Mouse (Mus musculus): ENCODE measurements around the gene Afg3l1. TPM values are rescaled to one million over a fixed set of nuclear protein-coding genes. Genes with fewer than 3 reads are reported as not detected.
A peak's percentile ranks its signal among the peaks of the same experiment; 100 is the strongest.
"Not testable (repeated sequence)": the region's sequence is repeated elsewhere in the genome, so short reads cannot be mapped to it uniquely, and the experiment has no call there.

Afg3l1 gene
- polyA plus RNA-seq (2016; fragmentation: Nextera tagmentation; extraction: Ambion mirVana) = 54.9 and 55.3 TPM in 2 replicates

DNA sequence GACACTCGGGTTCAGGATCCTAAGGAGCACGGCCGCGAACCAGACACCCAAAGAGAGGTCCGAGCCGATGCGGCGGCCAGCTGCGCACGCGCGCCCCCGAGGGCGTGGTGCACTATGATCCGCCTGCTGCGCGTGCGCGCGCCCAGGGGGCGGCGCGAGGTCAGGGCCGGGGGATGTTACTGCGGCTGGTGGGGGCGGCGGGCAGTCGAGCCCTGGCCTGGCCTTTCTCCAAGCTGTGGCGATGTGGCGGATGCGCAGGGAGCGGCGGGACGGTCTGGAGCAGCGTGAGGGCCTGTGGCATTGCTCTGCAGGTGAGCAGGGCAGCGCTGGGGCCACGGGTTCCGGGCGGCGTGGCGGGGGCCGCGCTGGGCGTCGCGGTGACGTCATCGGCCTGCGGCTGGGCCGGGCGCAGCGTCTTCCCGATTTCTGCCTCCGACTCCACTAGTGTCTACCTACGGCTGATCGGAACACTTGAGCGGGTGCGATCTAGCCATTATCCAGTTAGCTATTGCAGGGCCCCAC lies at the start of gene Afg3l1:
Afg3l1 (plus strand) TSS at position 167 of the 522 bp plus-strand sequence.
- Histone ChIP-seq H3K4me1 (replicated peaks) (peaks cover 19% of the 10 kb centered on the region), H3K36me3 (peaks cover 28% of the 10 kb centered on the region), H3K27me3 (ENCODE audit: insufficient read depth, poor library complexity, severe bottlenecking) (no peaks in the 10 kb centered on the region), H3K9me3 (no peaks in the 10 kb centered on the region), H3K27ac (peak within 1 kb of the TSS; percentile 96), H3K4me3 (peak within 1 kb of the TSS; percentile 80)
- DNase-seq (ENCODE audit: low spot score) = peak; percentile 93
- under 1% methylated on average over 58 of the region's 58 CpGs for WGBS

- Histone ChIP-seq H3K27ac (no peak overlapping the region), H3K27me3 (ENCODE audit: insufficient read depth, poor library complexity, severe bottlenecking) (no peaks in the 10 kb centered on the region), H3K36me3 (no peaks in the 10 kb centered on the region), H3K4me3 (no peak overlapping the region), H3K4me1 (replicated peaks) (no peaks in the 10 kb centered on the region), H3K9me3 (peaks cover 67% of the 10 kb centered on the region)
- WGBS = 97% methylated on average over 29 of the region's 29 CpGs
- DNase-seq (ENCODE audit: low spot score) = no peak
Measured at GRCm38 (mm10) chr8:123428343-123428893, 49.3 kb upstream of the Afg3l1 start.

DNA sequence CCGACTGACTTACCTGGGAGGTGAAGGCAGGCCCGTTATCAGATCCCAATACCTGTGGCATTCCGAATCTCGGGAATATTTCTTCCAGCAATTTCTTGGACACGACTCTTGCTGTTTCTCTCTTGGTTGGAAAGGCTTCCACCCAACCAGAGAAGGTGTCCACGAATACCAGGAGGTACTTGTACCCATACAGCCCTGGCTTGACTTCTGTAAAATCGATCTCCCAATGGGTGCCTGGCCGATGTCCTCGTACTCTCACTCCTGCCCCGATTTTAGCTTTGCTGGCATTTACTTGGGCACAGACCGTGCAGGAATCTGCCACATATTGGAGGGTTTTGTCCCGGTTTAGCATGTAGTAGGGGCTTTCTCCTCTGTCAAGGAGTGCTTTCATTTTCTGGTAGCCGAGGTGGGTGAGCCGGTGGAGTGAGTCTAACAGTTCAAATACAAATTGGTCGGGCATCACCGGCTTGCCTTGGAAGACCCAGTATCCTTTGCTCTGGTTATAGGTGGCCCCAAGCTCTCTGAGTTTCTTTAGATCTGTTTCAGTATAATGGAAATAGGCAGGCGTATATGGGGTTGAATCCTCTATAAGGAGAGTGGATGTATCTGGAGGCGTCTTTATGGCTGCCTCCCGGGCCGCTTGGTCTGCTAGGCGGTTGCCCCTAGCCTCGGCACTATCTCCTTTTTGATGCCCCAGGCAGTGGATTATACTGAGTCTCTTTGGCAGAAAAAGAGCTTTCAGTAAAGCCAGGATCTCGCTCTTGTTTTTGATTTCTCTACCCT lies 48.6 kb upstream of the Afg3l1 start:
- Histone ChIP-seq H3K4me3 (no peak overlapping the region), H3K27ac (no peak overlapping the region), H3K36me3 (no peaks in the 10 kb centered on the region), H3K4me1 (replicated peaks) (no peaks in the 10 kb centered on the region), H3K27me3 (ENCODE audit: insufficient read depth, poor library complexity, severe bottlenecking) (no peaks in the 10 kb centered on the region), H3K9me3 (peaks cover 71% of the 10 kb centered on the region)
- 95% methylated on average over 23 of the region's 23 CpGs for WGBS
- no peak for DNase-seq (ENCODE audit: low spot score)

DNA sequence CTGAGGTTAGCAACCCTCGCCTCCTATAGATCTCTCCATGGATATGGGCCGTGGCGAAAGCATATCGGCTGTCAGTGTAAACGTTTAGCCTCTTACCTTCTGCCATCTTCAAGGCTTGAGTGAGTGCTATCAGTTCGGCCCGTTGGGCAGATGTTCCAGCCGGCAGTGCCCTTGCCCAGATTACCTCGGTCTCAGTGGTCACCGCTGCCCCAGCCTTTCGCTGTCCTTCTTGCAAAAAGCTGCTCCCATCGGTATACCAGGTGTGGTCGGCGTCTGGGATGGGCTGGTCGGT lies 48.0 kb upstream of the Afg3l1 start:
- not testable (repeated sequence) for H3K27ac ChIP-seq; H3K36me3 ChIP-seq; H3K4me1 ChIP-seq (replicated peaks); H3K4me3 ChIP-seq; DNase-seq (ENCODE audit: low spot score); H3K27me3 ChIP-seq (ENCODE audit: insufficient read depth, poor library complexity, severe bottlenecking)
- 95% methylated on average over 15 of the region's 15 CpGs for WGBS
- H3K9me3 ChIP-seq = peaks cover 75% of the 10 kb centered on the region

DNA sequence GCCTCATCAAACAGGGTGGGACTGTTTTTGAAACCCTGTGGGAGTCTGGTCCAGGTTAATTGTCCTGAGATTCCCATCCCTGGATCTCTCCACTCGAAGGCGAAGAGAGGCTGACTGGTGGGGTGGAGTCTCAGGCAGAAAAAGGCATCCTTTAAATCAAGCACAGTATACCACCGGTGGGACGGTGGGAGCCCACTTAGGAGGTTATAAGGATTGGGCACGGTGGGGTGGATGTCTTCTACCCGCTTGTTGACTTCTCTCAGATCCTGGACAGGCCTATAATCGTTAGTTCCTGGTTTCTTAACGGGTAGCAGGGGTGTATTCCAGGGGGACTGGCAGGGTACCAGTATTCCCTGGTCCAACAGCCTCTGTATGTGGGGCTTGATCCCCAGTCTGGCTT lies 46.8 kb upstream of the Afg3l1 start:
- 90% methylated on average over 8 of the region's 8 CpGs for WGBS
- peaks cover 80% of the 10 kb centered on the region for H3K9me3 ChIP-seq
- not testable (repeated sequence) for H3K27ac ChIP-seq; H3K36me3 ChIP-seq; DNase-seq (ENCODE audit: low spot score); H3K4me3 ChIP-seq; H3K27me3 ChIP-seq (ENCODE audit: insufficient read depth, poor library complexity, severe bottlenecking); H3K4me1 ChIP-seq (replicated peaks)

DNA sequence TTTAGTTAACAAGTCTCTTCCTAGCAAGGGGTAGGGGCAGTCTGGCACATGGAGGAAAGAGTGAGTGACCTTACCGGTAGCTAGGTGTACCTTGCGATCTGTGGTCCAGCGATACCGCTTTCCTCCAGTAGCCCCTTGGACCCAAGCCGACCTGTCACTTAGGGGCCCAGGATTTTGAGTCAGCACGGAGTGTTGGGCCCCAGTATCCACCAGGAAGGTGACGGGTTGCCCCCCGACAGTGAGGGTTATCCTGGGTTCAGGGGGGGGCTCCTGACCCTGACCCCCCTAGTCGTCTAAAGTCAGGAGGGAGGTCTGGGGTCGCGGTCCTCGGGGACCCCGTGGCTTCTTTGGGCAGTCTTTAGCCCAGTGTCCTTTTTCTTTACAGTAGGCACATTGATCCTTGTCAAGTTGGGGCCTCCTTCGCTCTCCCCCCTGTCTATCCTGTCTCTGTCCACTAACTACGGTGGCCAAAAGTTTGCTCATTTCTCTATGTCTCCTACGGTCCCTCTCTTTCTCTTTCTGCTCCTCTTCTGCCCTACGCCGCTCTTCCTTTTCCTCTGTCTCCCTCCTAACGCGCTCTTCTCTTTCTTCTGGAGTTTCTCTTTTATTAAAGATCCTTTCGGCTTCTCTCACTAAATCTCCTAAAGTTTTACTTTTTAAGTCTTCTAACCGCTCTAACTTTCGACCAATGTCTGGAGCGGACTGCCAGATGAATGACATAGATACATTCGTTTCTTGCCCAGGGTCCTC lies 45.9 kb upstream of the Afg3l1 start:
- Histone ChIP-seq H3K27me3 (ENCODE audit: insufficient read depth, poor library complexity, severe bottlenecking) (no peaks in the 10 kb centered on the region), H3K27ac (no peak overlapping the region), H3K36me3 (no peaks in the 10 kb centered on the region), H3K4me1 (replicated peaks) (no peaks in the 10 kb centered on the region), H3K4me3 (no peak overlapping the region), H3K9me3 (peaks cover 75% of the 10 kb centered on the region)
- DNase-seq (ENCODE audit: low spot score) = no peak
- 94% methylated on average over 25 of the region's 25 CpGs for WGBS

GRCm38 (mm10) chr8:123432381-123432780 lies 45.3 kb upstream of the Afg3l1 start:
- H3K4me3 ChIP-seq = no peak overlapping the region
- no peaks in the 10 kb centered on the region for H3K27me3 ChIP-seq (ENCODE audit: insufficient read depth, poor library complexity, severe bottlenecking)
- no peaks in the 10 kb centered on the region for H3K36me3 ChIP-seq
- H3K9me3 ChIP-seq = peaks cover 69% of the 10 kb centered on the region
- WGBS = 94% methylated on average over 16 of the region's 16 CpGs
- H3K4me1 ChIP-seq (replicated peaks) = no peaks in the 10 kb centered on the region
- no peak for DNase-seq (ENCODE audit: low spot score)
- no peak overlapping the region for H3K27ac ChIP-seq

- WGBS = 98% methylated on average over 47 of the region's 47 CpGs
- not testable (repeated sequence) for H3K4me3 ChIP-seq; H3K27ac ChIP-seq; H3K36me3 ChIP-seq; H3K4me1 ChIP-seq (replicated peaks); H3K27me3 ChIP-seq (ENCODE audit: insufficient read depth, poor library complexity, severe bottlenecking); DNase-seq (ENCODE audit: low spot score)
- H3K9me3 ChIP-seq = peaks cover 58% of the 10 kb centered on the region
Measured at GRCm38 (mm10) chr8:123433241-123433974, 44.3 kb upstream of the Afg3l1 start.

DNA sequence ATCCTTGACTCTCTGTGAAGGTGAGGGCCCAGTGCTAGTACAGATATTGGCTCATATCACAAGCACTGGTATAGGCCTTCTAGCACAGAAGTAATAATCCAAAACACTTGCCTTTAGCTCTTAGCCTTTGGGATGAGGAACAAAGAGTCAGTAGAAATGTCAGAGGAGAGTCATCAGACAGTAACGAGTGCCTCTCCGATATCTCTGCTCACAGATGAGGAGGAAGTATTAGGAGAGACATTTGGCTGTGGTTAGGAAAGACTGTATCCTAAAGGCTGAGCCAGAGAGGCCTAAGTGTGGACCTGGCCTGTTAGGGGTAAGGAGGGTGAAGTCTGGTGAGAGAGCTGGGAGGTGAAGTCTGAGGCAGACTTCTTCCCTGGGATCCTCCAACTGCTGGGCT lies 35.9 kb upstream of the Afg3l1 start:
- no peak for DNase-seq (ENCODE audit: low spot score)
- H3K9me3 ChIP-seq = no peaks in the 10 kb centered on the region
- 97% methylated on average over 2 of the region's 2 CpGs for WGBS
- peaks cover 20% of the 10 kb centered on the region for H3K4me1 ChIP-seq (replicated peaks)
- peaks cover 6% of the 10 kb centered on the region; the same call in 1 of the 2 replicates for H3K36me3 ChIP-seq
- H3K27ac ChIP-seq = no peak overlapping the region
- no peaks in the 10 kb centered on the region for H3K27me3 ChIP-seq (ENCODE audit: insufficient read depth, poor library complexity, severe bottlenecking)
- no peak overlapping the region for H3K4me3 ChIP-seq

GRCm38 (mm10) chr8:123442351-123442750 lies 35.4 kb upstream of the Afg3l1 start:
- Histone ChIP-seq H3K27me3 (ENCODE audit: insufficient read depth, poor library complexity, severe bottlenecking) (no peaks in the 10 kb centered on the region), H3K36me3 (peaks cover 6% of the 10 kb centered on the region; the same call in 1 of the 2 replicates), H3K4me3 (peak overlapping the region; percentile 76), H3K9me3 (no peaks in the 10 kb centered on the region), H3K27ac (no peak overlapping the region), H3K4me1 (replicated peaks) (peaks cover 20% of the 10 kb centered on the region)
- WGBS = 81% methylated on average over 5 of the region's 5 CpGs
- no peak for DNase-seq (ENCODE audit: low spot score)

DNA sequence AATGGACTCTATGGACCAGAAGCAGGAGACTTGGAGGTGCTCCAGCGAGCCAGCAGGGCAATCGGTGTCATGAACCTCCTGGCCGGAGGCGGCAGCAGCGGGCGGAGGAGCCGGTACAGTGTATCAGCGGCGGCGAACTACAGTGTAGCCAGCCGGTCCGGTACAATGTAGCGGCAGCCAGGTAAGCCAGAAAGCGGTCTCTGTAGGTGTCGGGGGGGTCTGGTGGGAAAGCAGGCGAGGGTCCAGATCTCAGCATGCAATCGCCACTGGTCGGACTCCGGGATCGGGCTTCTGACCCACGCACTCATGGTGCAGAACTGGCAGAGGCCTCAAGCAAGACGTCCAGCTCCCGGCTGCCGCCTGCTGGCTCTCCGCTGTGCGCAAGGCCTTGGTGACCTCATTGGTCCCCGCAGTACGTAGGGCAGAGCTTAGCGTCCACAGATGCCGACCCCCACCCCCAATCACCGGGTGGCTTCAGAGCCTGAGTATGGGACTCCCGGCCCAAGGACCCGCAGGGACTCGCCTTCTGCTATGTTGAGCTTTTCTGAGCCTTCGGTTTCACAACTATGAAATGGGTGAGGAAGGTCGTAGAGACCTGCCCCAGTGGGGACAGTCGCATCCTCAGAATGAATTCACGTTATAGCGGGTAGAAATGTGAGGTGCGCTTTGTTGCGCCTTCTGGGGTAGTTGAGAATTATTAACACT lies 34.7 kb upstream of the Afg3l1 start:
- Histone ChIP-seq H3K36me3 (peaks cover 6% of the 10 kb centered on the region; the same call in 1 of the 2 replicates), H3K4me3 (peak overlapping the region; percentile 76), H3K9me3 (no peaks in the 10 kb centered on the region), H3K4me1 (replicated peaks) (peaks cover 20% of the 10 kb centered on the region), H3K27me3 (ENCODE audit: insufficient read depth, poor library complexity, severe bottlenecking) (no peaks in the 10 kb centered on the region), H3K27ac (peak overlapping the region; percentile 98)
- 1% methylated on average over 41 of the region's 41 CpGs for WGBS
- DNase-seq (ENCODE audit: low spot score) = peak; percentile 94

DNA sequence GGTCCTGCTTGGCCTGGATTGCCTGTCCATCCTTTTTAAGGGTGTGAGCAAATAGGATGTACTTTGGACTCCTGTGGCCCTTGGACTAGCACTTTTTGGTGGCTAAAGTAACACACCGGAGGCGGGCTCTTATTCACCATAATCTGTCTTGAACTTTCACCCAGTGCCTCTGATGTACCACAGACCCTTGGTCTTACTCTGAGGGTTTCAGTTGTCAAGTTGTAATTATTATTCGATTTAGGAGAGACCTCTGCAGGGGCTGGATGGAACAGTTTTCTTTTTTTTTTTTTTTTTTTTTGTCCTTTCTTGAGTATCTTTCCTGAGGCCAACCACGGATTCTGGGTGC lies 34.2 kb upstream of the Afg3l1 start:
- Histone ChIP-seq H3K4me1 (replicated peaks) (peaks cover 20% of the 10 kb centered on the region), H3K27ac (peak overlapping the region; percentile 98), H3K9me3 (no peaks in the 10 kb centered on the region), H3K27me3 (ENCODE audit: insufficient read depth, poor library complexity, severe bottlenecking) (no peaks in the 10 kb centered on the region), H3K4me3 (peak overlapping the region; percentile 76), H3K36me3 (peaks cover 10% of the 10 kb centered on the region)
- 42% methylated on average over 4 of the region's 4 CpGs for WGBS
- DNase-seq (ENCODE audit: low spot score) = no peak
